Mouse (Mus musculus): ENCODE results near the gene Mex3d.

Mex3d gene

DNA sequence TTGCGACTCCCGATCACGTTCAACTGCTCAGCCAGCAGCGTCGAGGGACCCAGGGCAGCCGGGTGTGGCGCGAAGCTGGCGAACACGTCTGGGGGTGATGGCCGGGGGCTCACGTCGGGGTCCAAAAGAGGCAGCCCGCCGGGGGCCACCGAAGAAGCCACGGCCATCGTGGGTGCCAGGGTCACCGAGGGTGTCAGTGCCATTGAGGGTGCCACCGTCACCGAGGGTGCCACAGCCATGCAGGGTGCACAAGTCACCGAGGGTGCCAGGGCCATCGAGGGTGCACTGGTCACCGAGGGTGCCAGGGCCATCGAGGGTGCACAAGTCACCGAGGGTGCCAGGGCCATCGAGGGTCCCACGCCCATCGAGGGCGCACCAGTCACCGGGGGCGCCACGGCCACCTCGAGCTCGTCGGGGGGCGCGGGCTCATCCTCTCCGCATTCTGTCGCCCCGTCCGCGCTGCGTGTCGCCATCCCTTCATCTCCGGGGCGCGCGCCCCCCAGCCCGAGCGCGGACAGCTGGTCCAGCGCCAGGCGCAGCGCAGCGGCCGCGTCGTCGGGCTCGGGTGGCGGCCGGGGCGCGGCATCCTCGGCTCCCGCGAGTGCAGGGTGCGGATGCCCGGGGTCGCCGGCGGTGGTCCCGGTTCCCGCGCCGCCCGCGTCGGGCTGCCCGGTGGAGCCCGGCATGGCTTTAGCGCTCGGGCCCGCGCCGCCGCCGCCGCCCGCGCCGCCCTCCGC is 556 bp downstream of the Mex3d start:
- in situ Hi-C loops (cut with MboI, MseI): no loop called here

- in situ Hi-C loops (cut with MboI, MseI): no loop called here
These were observed 1.4 kb downstream of the Mex3d start for GRCm38 (mm10) chr10:80385811-80386734.

DNA sequence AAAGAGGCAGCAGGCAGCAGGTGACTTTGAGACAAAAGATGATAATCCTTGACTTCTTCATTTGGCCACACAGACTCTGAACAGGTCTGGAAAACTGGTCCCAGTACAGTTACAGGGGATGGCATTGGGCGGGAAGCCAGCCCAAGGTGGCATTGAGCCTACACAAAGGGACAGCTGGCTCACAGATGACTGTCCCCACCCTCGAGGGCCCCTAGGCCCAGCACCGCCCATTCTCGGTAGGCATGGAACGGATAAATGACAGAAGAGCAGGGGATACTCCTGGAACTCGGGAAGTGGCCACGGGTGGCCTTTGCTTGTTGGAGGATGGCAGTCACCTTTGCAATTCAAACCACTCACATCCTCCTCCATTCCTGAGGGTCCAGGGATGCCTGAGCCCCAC is 2.1 kb downstream of the Mex3d start:
- in situ Hi-C loops (cut with MboI, MseI): no loop called here

DNA sequence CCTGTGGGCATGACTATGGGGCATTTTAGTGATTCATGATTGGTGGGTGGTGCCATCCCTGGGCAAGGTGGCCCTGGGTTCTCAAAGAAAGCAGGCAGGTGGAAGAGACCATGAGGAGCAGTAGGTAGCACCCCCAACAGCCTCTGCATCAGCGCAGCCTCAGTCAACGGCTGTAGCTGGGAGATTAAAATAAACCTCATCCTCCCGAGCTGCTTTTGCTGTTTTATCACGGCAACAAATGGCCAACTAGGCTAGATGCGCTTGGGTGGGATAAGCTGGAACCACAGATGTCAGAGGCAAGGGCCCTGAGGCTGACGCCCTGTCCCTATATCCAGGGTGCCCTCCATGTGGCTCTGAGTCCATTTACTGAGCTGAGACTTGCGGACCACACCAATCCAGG is 2.8 kb downstream of the Mex3d start:
- in situ Hi-C loops (cut with MboI, MseI): no loop called here

- in situ Hi-C loops (cut with MboI, MseI): no loop called here
These were observed 3.3 kb downstream of the Mex3d start for GRCm38 (mm10) chr10:80384115-80384639.

DNA sequence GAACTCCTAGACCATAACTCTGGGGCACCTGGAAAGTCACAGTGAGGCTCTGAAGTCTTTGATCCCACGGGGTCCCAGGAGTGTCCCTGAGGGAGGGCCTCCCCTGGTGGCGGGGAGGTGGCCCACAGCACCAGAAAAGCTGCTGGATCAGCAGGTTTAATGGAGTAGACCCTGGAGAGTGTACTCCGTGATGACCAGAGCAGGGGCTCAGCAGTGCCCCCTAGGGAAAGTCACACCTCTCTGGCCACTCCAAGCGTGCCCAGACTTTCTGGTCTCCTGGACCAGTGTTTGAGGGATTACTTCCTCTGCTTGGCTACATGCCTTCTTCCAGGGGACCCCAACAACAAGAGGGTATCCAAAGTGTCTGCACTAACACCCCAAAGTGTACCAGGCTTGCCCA is 4.0 kb downstream of the Mex3d start:
- in situ Hi-C loops (cut with MboI, MseI): no loop called here

DNA sequence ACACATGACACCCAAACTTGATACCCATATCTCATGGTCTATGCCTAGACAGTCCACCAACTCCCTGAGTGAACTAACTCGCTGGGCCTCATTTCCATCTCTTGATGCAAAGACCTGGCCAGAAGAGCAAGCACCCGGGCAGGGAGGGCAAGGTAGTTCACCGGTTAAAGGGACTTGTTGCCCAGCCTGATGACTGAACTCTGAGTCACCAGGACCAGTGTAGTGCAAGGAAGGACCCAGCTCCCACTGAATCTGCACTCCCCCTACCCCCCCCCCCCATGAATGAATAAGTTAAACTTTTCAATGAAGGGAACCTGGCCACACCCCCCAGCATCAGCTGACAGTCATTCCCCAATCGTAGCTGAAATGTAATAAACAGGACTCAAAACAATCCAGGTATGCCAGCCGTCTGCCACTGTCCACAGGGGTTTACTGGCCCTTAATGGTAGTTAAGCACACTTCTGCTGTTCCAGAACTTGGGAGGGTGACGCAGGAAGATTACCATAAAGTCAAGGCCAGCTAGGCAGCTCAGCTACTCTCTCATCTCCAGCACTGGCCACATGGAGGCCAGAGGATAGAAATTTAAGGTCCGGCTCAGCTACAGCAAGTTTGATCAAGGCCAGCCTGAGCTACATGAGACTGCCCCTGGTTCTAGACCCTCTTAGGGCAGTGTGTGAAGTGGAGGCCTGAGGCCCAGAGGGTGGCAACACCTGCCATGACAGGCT is 4.7 kb downstream of the Mex3d start:
- in situ Hi-C loops (cut with MboI, MseI): no loop called here

GRCm38 (mm10) chr10:80377716-80378115 is 9.7 kb downstream of the Mex3d start:
- in situ Hi-C loops (cut with MboI, MseI): no loop called here

- in situ Hi-C loops (cut with MboI, MseI): no loop called here
These were observed 11.3 kb downstream of the Mex3d start for GRCm38 (mm10) chr10:80376160-80376559.

- in situ Hi-C loops (cut with MboI, MseI): no loop called here
These were observed 13.4 kb downstream of the Mex3d start for GRCm38 (mm10) chr10:80374063-80374462.

- in situ Hi-C loops (cut with MboI, MseI): no loop called here
These were observed 14.8 kb downstream of the Mex3d start for GRCm38 (mm10) chr10:80372706-80373105.

GRCm38 (mm10) chr10:80371983-80372382 is 15.5 kb downstream of the Mex3d start:
- in situ Hi-C loops (cut with MboI, MseI): no loop called here

DNA sequence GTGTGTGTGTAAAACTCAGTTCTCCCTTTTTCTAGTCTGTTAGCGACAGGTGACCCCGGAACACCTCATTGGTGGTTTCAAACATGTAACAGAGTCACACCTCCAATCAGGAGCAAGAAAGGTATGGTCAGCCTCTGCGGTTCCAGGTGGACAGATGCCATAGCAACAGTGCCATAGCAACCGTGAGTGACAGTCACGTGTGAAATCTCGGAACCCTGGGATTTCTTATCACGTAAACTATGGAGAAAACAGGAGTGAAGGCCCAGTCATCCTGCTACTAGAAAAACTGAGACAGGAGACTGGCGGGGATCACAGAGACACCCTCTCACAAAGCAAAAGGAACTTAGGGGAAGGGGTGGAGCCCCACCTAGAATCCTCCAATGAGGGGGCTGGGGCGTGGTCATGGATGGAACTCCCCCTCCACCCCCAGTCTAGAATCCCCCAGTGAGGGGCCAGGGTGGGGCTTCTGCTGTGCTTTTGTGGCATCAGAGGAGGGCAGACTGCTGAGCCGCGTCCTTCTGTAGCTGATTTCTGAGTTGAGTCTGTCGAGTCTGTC is 16.0 kb downstream of the Mex3d start:
- in situ Hi-C loops (cut with MboI, MseI): no loop called here

DNA sequence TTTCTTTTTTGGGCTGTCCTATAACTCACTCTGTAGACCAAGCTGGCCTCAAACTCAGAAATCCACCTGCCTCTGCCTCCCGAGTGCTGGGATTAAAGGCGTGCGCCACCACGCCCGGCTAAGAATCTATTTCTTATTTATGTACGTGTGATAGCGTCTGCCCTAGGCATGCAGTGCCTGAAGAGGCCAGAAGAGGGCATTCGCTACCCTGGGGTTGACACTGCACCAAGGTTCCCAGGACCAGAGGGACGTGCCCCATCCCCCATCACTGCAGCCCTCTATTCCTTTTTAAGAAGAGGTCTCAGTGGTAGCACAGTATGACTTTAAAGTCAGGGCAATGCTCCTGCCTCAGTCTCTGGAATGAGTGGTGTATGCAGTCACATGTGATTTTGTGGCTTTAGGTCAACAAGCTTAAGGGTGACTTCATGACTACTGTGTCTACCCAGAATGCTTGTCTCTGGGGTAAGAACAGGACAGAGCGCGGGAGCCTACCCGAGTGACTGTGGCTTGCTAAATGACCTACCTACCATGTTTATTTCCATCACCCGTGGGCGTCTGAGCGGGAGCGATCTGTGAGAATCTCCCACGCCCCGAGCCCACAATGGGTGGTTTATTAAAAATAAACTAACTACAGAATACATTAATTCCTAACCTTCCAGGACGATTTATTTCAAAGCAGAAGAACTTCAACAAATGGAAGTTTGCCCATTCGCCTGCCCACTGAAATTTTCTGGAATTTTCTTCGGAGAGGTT is 17.3 kb downstream of the Mex3d start:
- in situ Hi-C loops (cut with MboI, MseI): no loop called here

- in situ Hi-C loops (cut with MboI, MseI): no loop called here
These were observed 19.1 kb downstream of the Mex3d start for GRCm38 (mm10) chr10:80368392-80368791.

GRCm38 (mm10) chr10:80367954-80368353 is 19.5 kb downstream of the Mex3d start:
- in situ Hi-C loops (cut with MboI, MseI): no loop called here

- in situ Hi-C loops (cut with MboI, MseI): no loop called here
These were observed 21.7 kb downstream of the Mex3d start for GRCm38 (mm10) chr10:80365736-80366135.

DNA sequence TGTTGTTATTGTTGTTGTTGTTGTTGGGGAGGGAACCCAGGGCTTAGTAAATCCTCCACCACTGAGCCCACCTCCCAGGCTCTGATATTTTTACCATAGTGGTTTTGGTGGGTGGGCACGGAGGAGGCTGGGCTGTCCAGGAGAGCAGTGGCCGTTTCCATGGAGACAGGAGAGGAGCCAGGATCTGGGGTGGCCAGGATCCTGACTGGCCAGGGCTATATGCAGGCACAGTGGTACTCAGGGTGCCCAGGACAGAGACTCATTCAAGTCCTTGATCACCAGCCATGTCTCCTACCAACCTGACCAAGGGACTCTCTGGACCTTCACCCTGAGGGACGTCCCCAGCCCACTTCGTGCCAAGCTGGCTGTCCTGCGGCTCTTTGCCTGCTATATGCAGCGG is 23.7 kb downstream of the Mex3d start:
- in situ Hi-C loops (cut with MboI, MseI): no loop called here

DNA sequence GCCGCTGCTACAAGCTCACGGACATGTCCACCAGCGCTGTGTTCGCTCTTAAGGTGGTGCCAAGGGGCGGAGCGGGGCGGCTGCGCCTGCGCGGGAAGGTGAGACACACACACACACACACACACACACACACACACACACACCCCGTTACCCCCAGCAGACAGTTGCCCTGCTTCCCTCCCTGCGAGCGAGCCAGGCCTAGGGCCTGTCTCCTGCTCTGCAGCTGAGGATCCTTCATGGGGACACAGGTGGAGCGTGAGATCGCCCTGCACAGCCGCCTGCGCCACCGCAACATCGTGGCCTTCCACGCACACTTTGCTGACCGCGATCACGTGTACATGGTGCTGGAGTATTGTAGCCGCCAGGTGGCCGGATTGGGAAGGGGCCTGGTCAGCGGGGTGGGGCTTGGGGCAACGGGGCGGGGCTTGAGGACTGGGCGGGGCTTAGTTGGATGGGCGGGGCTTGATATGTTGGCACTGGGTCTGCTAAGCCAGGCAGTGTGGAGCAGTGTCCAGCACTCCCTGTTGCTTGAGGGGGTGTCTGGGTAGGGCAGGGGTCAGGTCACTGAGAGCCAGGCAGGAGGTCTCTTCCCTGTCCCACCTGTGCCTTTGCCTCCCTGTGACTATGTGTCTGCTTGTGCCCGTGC is 29.3 kb downstream of the Mex3d start:
- in situ Hi-C loops (cut with MboI, MseI): no loop called here

- in situ Hi-C loops (cut with MboI, MseI): no loop called here
These were observed 30.1 kb downstream of the Mex3d start for GRCm38 (mm10) chr10:80357336-80357735.

Measured in T-helper 1 cell (primary cell).